Mouse (Mus musculus) heart, adult 2 months (tissue): ENCODE results near the gene Pcolce2. TPM values are rescaled to one million over a fixed set of nuclear protein-coding genes. Genes with fewer than 3 reads are reported as not detected.

ENCODE experiments used
- DNase-seq, 2 experiments: peaks; one replicate each; pipeline ENCODE4 v3.0.0; 2021
- H3K27ac ChIP-seq: fragments of 200-600 bp; 2 replicates; pipeline ENCODE4 v1.8.1; 2022
- H3K27me3 ChIP-seq: fragments of 200-500 bp; 2 replicates; pipeline ENCODE4 v1.6.1; 2012; ENCODE audit warnings: mild to moderate bottlenecking, low read length, inconsistent platforms, mixed read lengths; ENCODE audit not compliant: control insufficient read depth, insufficient read depth
- H3K36me3 ChIP-seq: fragments of 200-500 bp; 2 replicates; pipeline ENCODE4 v1.6.1; 2012; ENCODE audit warnings: low read length, inconsistent platforms; ENCODE audit not compliant: control insufficient read depth, insufficient read depth
- H3K4me1 ChIP-seq: fragments of 200-500 bp; 2 replicates; pipeline ENCODE4 v1.6.1; 2011; ENCODE audit warnings: low read length; ENCODE audit not compliant: control insufficient read depth, insufficient read depth
- H3K4me3 ChIP-seq: fragments of 200-600 bp; 2 replicates; pipeline ENCODE4 v1.8.1; 2022
- H3K79me2 ChIP-seq: fragments of 200-500 bp; replicated peaks from 2 replicates; pipeline ENCODE4 v1.6.1; 2012; ENCODE audit warnings: mild to moderate bottlenecking, inconsistent platforms, low read length, moderate library complexity, mixed read lengths; ENCODE audit not compliant: control insufficient read depth, insufficient read depth
- H3K9ac ChIP-seq: fragments of 200-500 bp; 2 replicates; pipeline ENCODE4 v1.6.1; 2012; ENCODE audit warnings: low read depth, mild to moderate bottlenecking, control low read depth, inconsistent platforms, low read length, mixed read lengths
- CTCF ChIP-seq: fragments of 200-600 bp; IDR thresholded peaks from 2 replicates; pipeline ENCODE4 v1.8.1; 2022; ENCODE audit warnings: antibody characterized with exemption, mild to moderate bottlenecking, moderate library complexity
- EP300 ChIP-seq: fragments of 200-500 bp; IDR thresholded peaks from 2 replicates; pipeline ENCODE4 v1.6.1; 2011; ENCODE audit warnings: low read depth, low read length, control low read depth; ENCODE audit not compliant: insufficient read depth
- POLR2A ChIP-seq: fragments of 200-500 bp; IDR thresholded peaks from 2 replicates; pipeline ENCODE4 v1.6.1; 2011; ENCODE audit warnings: mild to moderate bottlenecking, low read depth, low read length, control low read depth; ENCODE audit not compliant: insufficient read depth
- WGBS: fragments of 180-500 bp; shearing (Covaris S2); methylation state at CpG from one replicate; pipeline ENCODE4 v1.1.7; 2018; 5-methylcytosine and 5-hydroxymethylcytosine counted together
- intact Hi-C: fragments of 180-260 bp; cut with DNase I; formaldehyde crosslinking; loops from one replicate; pipeline ENCODE4 v1.15.1; 2025
- polyA plus RNA-seq: library from polyadenylated mRNA; depleted of rRNA; stranded (reverse); fragments of >200 nt; gene quantifications from 2 replicates; pipeline ENCODE4 v1.2.3, GENCODE M21; 2012; rRNA removed
- total RNA-seq, 2 experiments: library from RNA; stranded (reverse); gene quantifications; 2 replicates each; pipeline ENCODE4 v1.2.3; 2021

Gene Pcolce2
- total and polyA plus RNA-seq, 3 experiments, result 3.0 to 28.7 (median 27.8) TPM

DNA sequence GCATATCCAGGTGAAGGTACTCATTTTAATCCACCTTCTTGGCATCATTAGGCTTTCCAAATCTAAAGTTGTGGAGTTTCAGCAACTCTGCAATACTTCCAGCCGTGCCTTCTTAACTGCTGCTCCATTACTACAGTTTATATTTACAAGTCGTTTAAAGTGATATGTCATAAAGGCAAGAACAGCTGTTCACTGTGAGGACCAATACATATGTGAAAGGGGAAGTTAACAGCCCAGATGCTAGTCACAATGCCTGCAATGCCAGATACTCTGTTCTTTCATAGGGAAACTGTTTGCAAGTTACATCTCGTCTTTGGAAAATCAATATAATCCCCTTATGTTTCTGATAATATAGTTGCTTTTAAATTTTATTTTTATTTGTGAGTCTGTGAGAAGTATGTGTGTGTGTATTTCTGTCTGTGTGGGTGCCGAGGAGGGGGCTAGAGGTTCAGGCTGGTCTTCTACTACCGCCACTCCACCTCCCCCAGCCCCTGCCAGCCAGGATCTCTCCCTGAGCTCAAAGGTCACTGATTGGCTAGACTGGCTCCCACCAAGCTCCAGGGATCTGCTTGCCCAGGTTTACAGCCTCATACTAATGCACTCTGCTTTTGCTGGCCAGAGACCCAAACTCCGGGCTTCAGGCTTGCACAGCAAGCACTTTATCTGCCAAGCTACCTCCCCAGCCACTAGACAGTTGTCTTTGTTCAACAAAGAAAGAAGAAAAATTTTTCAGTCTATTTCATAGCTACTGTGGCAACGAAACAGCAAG lies 107.6 kb downstream of the Pcolce2 start:
- Histone ChIP-seq H3K27me3 (peaks cover 2% of the 10 kb centered on the region; the same call in 1 of the 2 replicates), H3K9ac (no peak overlapping the region), H3K4me1 (peaks cover 2% of the 10 kb centered on the region; the same call in 1 of the 2 replicates), H3K4me3 (no peak overlapping the region), H3K36me3 (no peaks in the 10 kb centered on the region; the same call in 1 of the 2 replicates), H3K79me2 (peaks cover 4% of the 10 kb centered on the region; the same call in 1 of the 2 replicates), H3K27ac (no peak overlapping the region)
- TF ChIP-seq POLR2A, result no peak
- no peak for TF ChIP-seq CTCF
- TF ChIP-seq EP300, result no peak
- intact Hi-C loops, result no loop called here
- DNase-seq, result no peak
- 81% methylated on average over 7 of the region's 7 CpGs for WGBS

GRCm38 (mm10) chr9:95747298-95747697 lies 109.9 kb downstream of the Pcolce2 start:
- H3K79me2 ChIP-seq, result peaks cover 4% of the 10 kb centered on the region; the same call in 1 of the 2 replicates
- no peaks in the 10 kb centered on the region; the same call in 1 of the 2 replicates for H3K36me3 ChIP-seq
- no peak for DNase-seq
- TF ChIP-seq CTCF (no peak), POLR2A (no peak), EP300 (no peak)
- H3K27ac ChIP-seq, result no peak overlapping the region
- intact Hi-C loops, result no loop called here
- H3K4me1 ChIP-seq, result peaks cover 2% of the 10 kb centered on the region; the same call in 1 of the 2 replicates
- H3K4me3 ChIP-seq, result no peak overlapping the region
- H3K9ac ChIP-seq, result no peak overlapping the region
- peaks cover 2% of the 10 kb centered on the region; the same call in 1 of the 2 replicates for H3K27me3 ChIP-seq
- WGBS, result 72% methylated on average over 5 of the region's 5 CpGs

Other genes with a start within 250 kb of the Pcolce2 start
- 1 to 10 TPM; 1.1 to 1.2 TPM for gene Chst2, start 230.9 kb upstream of the Pcolce2 start, total RNA-seq
- 0.29 and 0.38 TPM in 2 replicates for gene Chst2, start 230.9 kb upstream of the Pcolce2 start, polyA plus RNA-seq
- gene U2surp, start 125.6 kb upstream of the Pcolce2 start, total RNA-seq, result 10 to 100 TPM; 31.9 to 39.9 TPM
- gene U2surp, start 125.6 kb upstream of the Pcolce2 start, polyA plus RNA-seq, result 3.4 and 8.0 TPM in 2 replicates
- 10 to 100 TPM; 38.5 to 42.5 TPM for gene Paqr9, start 77.9 kb upstream of the Pcolce2 start, total RNA-seq
- 21.3 and 26.7 TPM in 2 replicates for gene Paqr9, start 77.9 kb upstream of the Pcolce2 start, polyA plus RNA-seq
- 1 to 10 TPM; 6.8 to 7.0 TPM for gene Trpc1, start 112.8 kb downstream of the Pcolce2 start, total RNA-seq
- 2.8 and 5.4 TPM in 2 replicates for gene Trpc1, start 112.8 kb downstream of the Pcolce2 start, polyA plus RNA-seq
- 1 to 10 TPM in 1 of 2 experiments, under 1 TPM in 1; 0.34 to 1.2 TPM for gene Pls1, start 207.7 kb downstream of the Pcolce2 start, total RNA-seq
- 0.23 and 0.31 TPM in 2 replicates for gene Pls1, start 207.7 kb downstream of the Pcolce2 start, polyA plus RNA-seq
- 1 to 10 TPM; 7.2 to 7.5 TPM for gene Atr, start 220.0 kb downstream of the Pcolce2 start, total RNA-seq
- 2.0 and 5.2 TPM in 2 replicates for gene Atr, start 220.0 kb downstream of the Pcolce2 start, polyA plus RNA-seq